ENCODE assay signal across 8 mouse cellular contexts in genomic region chr6:90711476-90712035, GRCm38 (mm10).
DNase-seq lines count a peak whose midpoint lies in the region; ATAC-seq and TF ChIP-seq lines count a peak whose summit lies in the region.

No protein-coding gene starts in this region.

- no peak overlapping the region for H3K4me2 ChIP-seq in midbrain, embryonic 16.5 days (ENCODE audit: low read length)
- no peak overlapping the region for H3K4me2 ChIP-seq in liver, embryonic 11.5 days

- no peak for ATAC-seq in midbrain, embryonic 16.5 days
- no peak for ATAC-seq in liver, embryonic 11.5 days (replicated peaks; ENCODE audit: low FRiP score)

- WGBS in midbrain, embryonic 10.5 days: 41% methylated on average over 12 of the region's 12 CpGs
- 16% methylated on average over 12 of the region's 12 CpGs for WGBS in midbrain, embryonic 16.5 days
- 81% methylated on average over 12 of the region's 12 CpGs for WGBS in liver, embryonic 11.5 days

- TF ChIP-seq CTCF in gastrocnemius, adult 2 months (IDR thresholded peaks at IDR 0.05): no peak

- no peaks in the 10 kb centered on the region for H3K36me3 ChIP-seq in midbrain, embryonic 10.5 days
- H3K36me3 ChIP-seq in midbrain, embryonic 16.5 days (ENCODE audit: control insufficient read depth, insufficient read depth, low read length): no peaks in the 10 kb centered on the region
- no peaks in the 10 kb centered on the region for H3K36me3 ChIP-seq in liver, embryonic 11.5 days (ENCODE audit: control insufficient read depth, insufficient read depth, low read length)

- intact Hi-C loops in gastrocnemius, adult 2 months (cut with DNase I): no loop called here

- no peaks in the 10 kb centered on the region for H3K9me3 ChIP-seq in midbrain, embryonic 10.5 days (replicated peaks)
- H3K9me3 ChIP-seq in midbrain, embryonic 16.5 days (replicated peaks; ENCODE audit: control insufficient read depth, low read length, poor library complexity, severe bottlenecking): no peaks in the 10 kb centered on the region
- no peaks in the 10 kb centered on the region for H3K9me3 ChIP-seq in liver, embryonic 11.5 days (ENCODE audit: control insufficient read depth, low read length)

- H3K4me1 ChIP-seq in midbrain, embryonic 10.5 days: peaks cover 91% of the 10 kb centered on the region
- H3K4me1 ChIP-seq in midbrain, embryonic 16.5 days (ENCODE audit: control insufficient read depth, insufficient read depth, low read length): peaks cover 53% of the 10 kb centered on the region
- H3K4me1 ChIP-seq in liver, embryonic 11.5 days (replicated peaks; ENCODE audit: control insufficient read depth, insufficient read depth, low read length): peaks cover 74% of the 10 kb centered on the region

- peak overlapping the region; percentile 86 for H3K27ac ChIP-seq in gastrocnemius, adult 2 months
- H3K27ac ChIP-seq in midbrain, embryonic 10.5 days (replicated peaks): peak overlapping the region; percentile 89
- no peak overlapping the region for H3K27ac ChIP-seq in midbrain, embryonic 16.5 days (ENCODE audit: low read length)
- peak overlapping the region; percentile 56; the same call in 1 of the 2 replicates for H3K27ac ChIP-seq in liver, embryonic 11.5 days (ENCODE audit: low read depth, low read length)

- no peak overlapping the region for H3K9ac ChIP-seq in midbrain, embryonic 16.5 days (ENCODE audit: low read depth, low read length)
- no peak overlapping the region for H3K9ac ChIP-seq in liver, embryonic 11.5 days (ENCODE audit: low read depth, low read length)

- peak overlapping the region; percentile 29 for H3K4me3 ChIP-seq in gastrocnemius, adult 2 months
- peak overlapping the region; percentile 20; the same call in 1 of the 2 replicates for H3K4me3 ChIP-seq in midbrain, embryonic 10.5 days
- no peak overlapping the region for H3K4me3 ChIP-seq in midbrain, embryonic 16.5 days (ENCODE audit: low read depth, low read length)
- no peak overlapping the region for H3K4me3 ChIP-seq in liver, embryonic 11.5 days (ENCODE audit: low read depth, low read length)

- no peak for DNase-seq in gastrocnemius, adult 2 months
- DNase-seq in gastrocnemius, adult 18-20 months (ENCODE audit: low spot score): no peak
- DNase-seq in midbrain, embryonic 10.5 days (ENCODE audit: low spot score): peak; percentile 51
- no peak for DNase-seq in liver, embryonic 11.5 days (ENCODE audit: low spot score)
- DNase-seq in adrenal gland, postnatal 4 days (ENCODE audit: low spot score in 2 of 2): no peak
- no peak for DNase-seq in testis, postnatal 14 days (ENCODE audit: low spot score)
- no peak for DNase-seq in gastrocnemius, adult 8-10 months (ENCODE audit: low spot score in 2 of 2)

- no peaks in the 10 kb centered on the region for H3K27me3 ChIP-seq in midbrain, embryonic 10.5 days (ENCODE audit: low read depth, poor library complexity, severe bottlenecking)
- no peaks in the 10 kb centered on the region for H3K27me3 ChIP-seq in midbrain, embryonic 16.5 days (ENCODE audit: control insufficient read depth, insufficient read depth, low read depth, low read length)
- H3K27me3 ChIP-seq in liver, embryonic 11.5 days (replicated peaks; ENCODE audit: control insufficient read depth, insufficient read depth, low read length): no peaks in the 10 kb centered on the region

Comparison
In these comparisons a context has a peak if more than half of its experiments do, and no peak if none do; other contexts are left out.
1. H3K4me3 ChIP-seq: peak in gastrocnemius, adult 2 months (single experiment) and midbrain, embryonic 10.5 days (single experiment); none in midbrain, embryonic 16.5 days (single experiment) and liver, embryonic 11.5 days (single experiment).